Mouse (Mus musculus) left cerebral cortex, adult 18-20 months (tissue): Measurements from ENCODE around the gene D230025D16Rik. TPM values are rescaled to one million over a fixed set of nuclear protein-coding genes. Genes with fewer than 3 reads are reported as not detected.
"Not testable (repeated sequence)": the region's sequence is repeated elsewhere in the genome, so short reads cannot be mapped to it uniquely, and the experiment has no call there.

Source experiments
- DNase-seq, 2 experiments: peaks; one replicate each; pipeline ENCODE4 v3.0.0; 2021 to 2022; ENCODE audit warnings: low spot score in 2 of 2, mixed read lengths in 1 of 2
- total RNA-seq, 2 experiments: library from RNA; stranded (reverse); gene quantifications; 2 replicates each; pipeline ENCODE4 v1.2.3; 2021

The D230025D16Rik gene
- total RNA-seq, 2 experiments from 2014 or later: 37.0 to 40.0 TPM

GRCm38 (mm10) chr8:105290554-105291314, 65.8 kb downstream of the D230025D16Rik start:
- peak; percentile 77 to 90 for DNase-seq

GRCm38 (mm10) chr8:105291364-105291763, 66.4 kb downstream of the D230025D16Rik start:
- not testable (repeated sequence) for DNase-seq

- not testable (repeated sequence) for DNase-seq
Observed at GRCm38 (mm10) chr8:105291802-105292201, 66.9 kb downstream of the D230025D16Rik start.

GRCm38 (mm10) chr8:105292471-105292870, 67.5 kb downstream of the D230025D16Rik start:
- no peak for DNase-seq

- no peak for DNase-seq
Observed at GRCm38 (mm10) chr8:105293405-105293804, 68.5 kb downstream of the D230025D16Rik start.

GRCm38 (mm10) chr8:105294776-105295175, 69.8 kb downstream of the D230025D16Rik start:
- no peak for DNase-seq

- no peak for DNase-seq
Observed at GRCm38 (mm10) chr8:105295256-105295655, 70.3 kb downstream of the D230025D16Rik start.

GRCm38 (mm10) chr8:105295895-105296573, 71.1 kb downstream of the D230025D16Rik start, which contains the start of gene Exoc3l:
TSS of gene Exoc3l (minus strand) at chr8:105296101.
- no peak for DNase-seq

GRCm38 (mm10) chr8:105297511-105298192, 72.7 kb downstream of the D230025D16Rik start, which contains the start of gene E2f4:
TSS of gene E2f4 (plus strand) at chr8:105297663.
- peak; percentile 94 to 95 for DNase-seq

GRCm38 (mm10) chr8:105298351-105299252, 73.7 kb downstream of the D230025D16Rik start:
- DNase-seq: no peak

GRCm38 (mm10) chr8:105299962-105300361, 75.0 kb downstream of the D230025D16Rik start:
- DNase-seq: no peak

Other genes with a start within 250 kb of the D230025D16Rik start
- not detected for gene Ces2h, start 224.3 kb upstream of the D230025D16Rik start, total RNA-seq
- not detected for gene Ces3a, start 176.5 kb upstream of the D230025D16Rik start, total RNA-seq
- not detected for gene Ces3b, start 141.4 kb upstream of the D230025D16Rik start, total RNA-seq
- not detected for gene Ces4a, start 93.3 kb upstream of the D230025D16Rik start, total RNA-seq
- gene Cbfb, start 54.5 kb upstream of the D230025D16Rik start, total RNA-seq: 10 to 100 TPM; 19.4 to 24.7 TPM
- 1 to 10 TPM; 3.0 to 3.5 TPM for gene B3gnt9, start 30.0 kb downstream of the D230025D16Rik start, total RNA-seq
- gene Tradd, start 39.5 kb downstream of the D230025D16Rik start, total RNA-seq: 1 to 10 TPM; 7.6 to 8.9 TPM
- 1 to 10 TPM; 1.1 to 1.6 TPM for gene Fbxl8, start 39.5 kb downstream of the D230025D16Rik start, total RNA-seq
- 10 to 100 TPM; 25.6 to 26.5 TPM for gene Hsf4, start 44.7 kb downstream of the D230025D16Rik start, total RNA-seq
- gene Nol3, start 51.0 kb downstream of the D230025D16Rik start, total RNA-seq: 10 to 100 TPM in 1 of 2 experiments, 1 to 10 TPM in 1; 9.4 to 10.8 TPM
- 10 to 100 TPM; 22.3 to 27.9 TPM for gene 4931428F04Rik, start 64.7 kb downstream of the D230025D16Rik start, total RNA-seq
- gene Exoc3l, start 71.0 kb downstream of the D230025D16Rik start, total RNA-seq: 1 to 10 TPM; 1.6 TPM
- gene E2f4, start 72.5 kb downstream of the D230025D16Rik start, total RNA-seq: 10 to 100 TPM; 37.6 to 39.1 TPM
- 1 to 10 TPM; 1.4 to 1.8 TPM for gene Elmo3, start 80.5 kb downstream of the D230025D16Rik start, total RNA-seq
- gene Lrrc29, start 101.1 kb downstream of the D230025D16Rik start, total RNA-seq: 1 to 10 TPM; 4.5 to 4.8 TPM
- gene Tmem208, start 101.2 kb downstream of the D230025D16Rik start, total RNA-seq: 10 to 100 TPM; 37.1 to 37.4 TPM
- 1 to 10 TPM; 3.1 to 3.3 TPM for gene Fhod1, start 122.8 kb downstream of the D230025D16Rik start, total RNA-seq
- gene Slc9a5, start 123.7 kb downstream of the D230025D16Rik start, total RNA-seq: 10 to 100 TPM; 31.1 to 35.6 TPM
- gene Plekhg4, start 148.1 kb downstream of the D230025D16Rik start, total RNA-seq: 1 to 10 TPM; 2.1 to 2.2 TPM
- not detected for gene Kctd19, start 188.4 kb downstream of the D230025D16Rik start, total RNA-seq
- under 1 TPM; 0.19 to 0.42 TPM for gene Lrrc36, start 188.4 kb downstream of the D230025D16Rik start, total RNA-seq
- 10 to 100 TPM; 47.0 to 48.3 TPM for gene Tppp3, start 246.4 kb downstream of the D230025D16Rik start, total RNA-seq